Comparison of ENCODE assay signal across 18 mouse cellular contexts in the genomic region with DNA sequence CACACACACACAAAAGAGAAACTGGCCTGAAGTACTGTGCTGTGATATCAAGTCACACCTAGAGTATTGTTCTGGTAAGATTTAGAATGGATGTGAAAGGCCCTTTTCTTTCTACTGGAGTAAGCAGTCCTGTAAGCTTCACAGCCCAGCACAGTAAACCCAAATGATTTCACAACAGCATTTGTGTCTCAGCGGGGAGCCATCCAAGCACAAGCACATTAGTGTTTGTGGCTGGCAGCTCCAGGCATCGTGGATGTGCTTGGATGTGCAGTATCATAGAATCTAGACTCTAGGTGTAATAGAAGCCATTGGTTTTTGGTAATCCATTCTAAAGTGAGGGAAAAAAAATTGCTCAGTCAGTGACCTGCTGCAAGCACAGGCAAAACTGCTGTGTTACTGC. TPM values are rescaled to one million over a fixed set of nuclear protein-coding genes. Genes with fewer than 3 reads are reported as not detected.
"Had no signal": no experiment of that assay in that cellular context is flagged by ENCODE, and none has a peak within 500 bp of the region (broad histone marks: within the 10 kb centered on the region; RNA-seq: fewer than 3 reads in every experiment).

No protein-coding gene starts in this region.

- H3K9me3 ChIP-seq: limb, embryonic 12.5 days; midbrain, embryonic 12.5 days; neural tube, embryonic 12.5 days had no signal

- H3K9ac ChIP-seq: limb, embryonic 12.5 days; liver, embryonic 14.5 days; midbrain, embryonic 12.5 days; neural tube, embryonic 12.5 days had no signal

- H3K4me2 ChIP-seq: limb, embryonic 12.5 days; midbrain, embryonic 12.5 days; neural tube, embryonic 12.5 days had no signal

- H3K27ac ChIP-seq: kidney, postnatal 0 days; layer of hippocampus, adult 2 months; limb, embryonic 12.5 days; liver, embryonic 14.5 days; midbrain, embryonic 12.5 days; neural tube, embryonic 12.5 days; stomach, postnatal 0 days had no signal

- H3K4me1 ChIP-seq: midbrain, embryonic 12.5 days had no signal

- H3K27me3 ChIP-seq: limb, embryonic 12.5 days; midbrain, embryonic 12.5 days; neural tube, embryonic 12.5 days had no signal

- H3K4me3 ChIP-seq: layer of hippocampus, adult 2 months; limb, embryonic 12.5 days; midbrain, embryonic 12.5 days; myocyte; neural tube, embryonic 12.5 days had no signal

- DNase-seq: kidney, adult 11 months; kidney, adult 9 months; kidney, postnatal 4 days; liver; lung, adult 18-20 months; right cerebral cortex, adult 18-20 months; right cerebral cortex, postnatal 25 days had no signal

RNA-seq across cellular contexts. Expression of a gene that starts 28.7 kb away (rescaled TPM):
- total RNA-seq: layer of hippocampus, postnatal 10 days had no signal
- polyA plus RNA-seq: kidney, postnatal 0 days; limb, embryonic 12.5 days; lung, embryonic 16.5 days; midbrain, embryonic 12.5 days; neural tube, embryonic 12.5 days; stomach, postnatal 0 days had no signal

RNA-seq across cellular contexts. Expression of a gene that starts 52.9 kb away (rescaled TPM):
- total RNA-seq: megakaryocyte-erythroid progenitor cell, adult 5-6 weeks had no signal
